Mouse (Mus musculus) olfactory bulb, adult 2 months (tissue): ENCODE measurements around the gene Ubash3b.

Source experiments
- CTCF ChIP-seq: fragments of 200-500 bp; IDR thresholded peaks from 2 replicates; pipeline ENCODE4 v1.5.1; 2012; ENCODE audit warnings: low read depth, mild to moderate bottlenecking, low read length, moderate library complexity; ENCODE audit not compliant: insufficient read depth
- POLR2A ChIP-seq: fragments of 200-500 bp; IDR thresholded peaks from 2 replicates; pipeline ENCODE4 v1.6.1; 2012; ENCODE audit warnings: mild to moderate bottlenecking, low read depth, low read length, moderate library complexity; ENCODE audit not compliant: insufficient read depth

GRCm38 (mm10) chr9:41098065-41098464 is 63.4 kb downstream of the Ubash3b start:
- TF ChIP-seq CTCF (no peak), POLR2A (no peak)
